Mouse (Mus musculus): ENCODE results near the gene D10Wsu102e. TPM values are rescaled to one million over a fixed set of nuclear protein-coding genes. Genes with fewer than 3 reads are reported as not detected.
"Not testable (repeated sequence)": the region's sequence is repeated elsewhere in the genome, so short reads cannot be mapped to it uniquely, and the experiment has no call there.

Gene D10Wsu102e
- polyA plus RNA-seq, 1 experiment from 2014 or later: 0.18 TPM

DNA sequence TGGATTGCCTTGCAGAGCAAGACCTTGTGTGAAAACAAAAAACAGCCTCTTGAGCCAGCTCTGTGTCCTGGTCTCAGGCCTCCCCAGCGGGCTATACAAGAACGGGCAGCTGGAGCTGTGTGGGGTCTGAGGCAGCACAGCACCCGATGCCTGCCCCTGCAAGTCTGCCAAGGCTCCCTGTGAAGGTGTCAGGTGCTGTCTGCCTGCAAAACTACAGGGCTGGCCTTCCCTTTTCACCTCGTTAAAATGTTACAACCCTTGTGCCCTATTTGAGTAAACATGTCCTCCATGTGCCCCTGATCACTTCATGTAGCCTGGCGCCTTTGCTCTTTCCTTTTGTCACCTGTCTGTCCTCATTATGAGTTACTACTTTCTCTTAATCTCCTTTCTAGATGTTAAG is 8.9 kb downstream of the D10Wsu102e start:
- 75% methylated on average over 5 of the region's 5 CpGs for WGBS (ENCODE audit: insufficient replicate concordance)
- no peak for ATAC-seq (ENCODE audit: insufficient read depth)
- no peak overlapping the region for H3K4me2 ChIP-seq
- no peaks in the 10 kb centered on the region for H3K27me3 ChIP-seq
- peaks cover 70% of the 10 kb centered on the region for H3K36me3 ChIP-seq (replicated peaks)
- H3K27ac ChIP-seq (replicated peaks): no peak overlapping the region
- no peaks in the 10 kb centered on the region for H3K9me3 ChIP-seq (replicated peaks)
- H3K4me3 ChIP-seq (replicated peaks): no peak overlapping the region
- no peak overlapping the region for H3K9ac ChIP-seq
- no peaks in the 10 kb centered on the region for H3K4me1 ChIP-seq (replicated peaks)

GRCm38 (mm10) chr10:83374045-83374656 is 14.1 kb downstream of the D10Wsu102e start:
- no peaks in the 10 kb centered on the region for H3K9me3 ChIP-seq (replicated peaks)
- H3K27me3 ChIP-seq: no peaks in the 10 kb centered on the region
- no peak overlapping the region for H3K4me2 ChIP-seq
- H3K9ac ChIP-seq: no peak overlapping the region
- ATAC-seq (ENCODE audit: insufficient read depth): no peak
- peaks cover 31% of the 10 kb centered on the region for H3K36me3 ChIP-seq (replicated peaks)
- WGBS (ENCODE audit: insufficient replicate concordance): 80% methylated on average over 3 of the region's 3 CpGs
- H3K4me1 ChIP-seq (replicated peaks): no peaks in the 10 kb centered on the region
- H3K4me3 ChIP-seq (replicated peaks): no peak overlapping the region
- no peak overlapping the region for H3K27ac ChIP-seq (replicated peaks)

DNA sequence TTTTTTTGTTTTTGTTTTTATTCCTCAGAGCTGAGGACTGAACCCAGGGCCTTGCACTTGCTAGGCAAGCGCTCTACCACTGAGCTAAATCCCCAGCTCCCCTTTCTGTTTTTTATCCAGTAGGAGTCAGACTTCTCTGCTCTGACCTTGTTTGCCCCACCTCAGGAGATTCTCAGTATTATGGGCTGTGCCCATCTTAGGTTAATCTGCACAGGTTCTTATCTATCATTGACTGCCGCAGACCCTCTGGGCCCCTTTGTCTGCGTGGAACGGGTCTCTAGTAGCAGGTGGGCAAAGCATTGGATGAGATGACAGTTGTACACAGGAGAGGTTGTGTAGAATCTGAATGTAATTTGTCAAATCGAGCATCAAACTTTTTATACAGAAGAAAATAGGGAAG is 15.4 kb downstream of the D10Wsu102e start:
- ATAC-seq (ENCODE audit: insufficient read depth); H3K9ac ChIP-seq; H3K4me2 ChIP-seq; H3K4me3 ChIP-seq (replicated peaks); H3K9me3 ChIP-seq (replicated peaks); H3K27me3 ChIP-seq; H3K27ac ChIP-seq (replicated peaks); H3K4me1 ChIP-seq (replicated peaks): not testable (repeated sequence)
- peaks cover 27% of the 10 kb centered on the region for H3K36me3 ChIP-seq (replicated peaks)
- 55% methylated on average over 5 of the region's 5 CpGs for WGBS (ENCODE audit: insufficient replicate concordance)

DNA sequence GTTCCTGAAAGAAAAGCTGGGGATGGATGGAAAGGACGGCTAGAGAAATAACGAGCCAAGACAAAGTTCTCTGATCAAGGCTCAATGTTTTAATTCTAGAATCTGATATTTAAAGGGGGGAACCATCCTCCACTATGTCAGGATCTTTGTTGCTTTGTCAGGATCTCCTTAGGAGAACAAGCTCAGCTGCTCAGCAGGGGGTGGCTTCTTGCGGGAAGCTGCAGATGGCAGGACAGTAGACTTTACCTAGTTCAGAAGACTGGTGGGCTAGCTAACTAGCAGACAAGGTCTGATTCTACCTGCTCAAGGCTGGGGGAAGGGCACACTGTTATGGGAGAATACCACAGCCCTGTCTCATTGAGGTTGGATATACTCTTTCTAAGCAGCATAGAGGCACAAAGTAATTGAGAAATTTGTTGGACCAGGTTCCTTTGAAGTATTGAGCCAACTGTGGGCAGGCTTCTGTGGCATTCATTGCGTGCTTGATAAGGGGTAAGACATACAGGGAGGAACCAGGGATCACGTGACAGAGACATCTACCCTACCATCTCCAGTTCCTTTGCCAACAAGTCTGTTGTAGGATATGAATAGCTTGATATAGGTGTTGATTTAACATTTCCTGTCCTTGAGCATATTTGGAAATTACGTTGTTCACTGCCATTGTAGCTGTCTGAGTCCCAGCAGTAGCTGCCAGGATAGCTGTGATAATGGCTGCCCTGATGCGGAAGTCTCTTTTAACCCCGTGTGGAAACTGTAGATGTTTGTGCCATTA is 17.1 kb downstream of the D10Wsu102e start:
- H3K36me3 ChIP-seq (replicated peaks): peaks cover 14% of the 10 kb centered on the region
- H3K4me3 ChIP-seq (replicated peaks): no peak overlapping the region
- no peak overlapping the region for H3K9ac ChIP-seq
- H3K4me1 ChIP-seq (replicated peaks): no peaks in the 10 kb centered on the region
- WGBS (ENCODE audit: insufficient replicate concordance): 76% methylated on average over 8 of the region's 8 CpGs
- no peak overlapping the region for H3K27ac ChIP-seq (replicated peaks)
- H3K9me3 ChIP-seq (replicated peaks): no peaks in the 10 kb centered on the region
- no peaks in the 10 kb centered on the region for H3K27me3 ChIP-seq
- no peak for ATAC-seq (ENCODE audit: insufficient read depth)
- no peak overlapping the region for H3K4me2 ChIP-seq

DNA sequence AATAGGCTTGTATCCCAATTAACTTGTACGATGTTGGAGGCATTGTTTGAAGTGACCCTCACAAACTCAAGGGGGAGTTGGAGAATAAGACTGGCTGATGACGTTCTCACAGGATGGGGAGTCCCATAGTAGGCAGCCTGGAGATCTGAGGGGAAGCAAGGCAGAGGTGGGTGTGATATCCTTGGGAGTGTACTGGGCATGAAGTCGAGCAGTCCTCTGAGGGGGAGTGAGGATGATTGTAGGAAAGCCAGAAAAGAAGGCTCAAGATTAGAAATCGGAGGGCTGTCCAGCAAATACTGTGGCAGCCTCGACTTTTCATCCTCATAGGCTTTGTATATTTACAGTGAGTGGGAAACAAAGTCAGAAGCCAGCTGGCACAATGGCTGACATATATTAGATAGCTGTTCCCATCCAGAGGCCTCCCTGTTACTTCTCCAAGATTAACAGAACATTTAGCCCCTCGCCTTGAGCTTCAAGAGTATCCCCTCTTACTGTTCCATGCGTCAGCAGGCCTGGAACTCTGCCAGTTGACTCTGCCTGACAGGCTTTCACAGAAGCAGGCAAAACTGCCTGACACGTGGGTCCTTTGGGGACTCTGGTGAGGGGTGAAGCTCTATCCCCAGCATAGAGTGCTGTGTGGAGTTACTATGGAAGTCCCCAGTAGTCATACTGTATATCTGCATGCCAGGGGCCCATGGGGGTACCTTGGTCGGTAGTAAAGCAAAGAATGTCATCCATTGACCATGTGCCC is 18.2 kb downstream of the D10Wsu102e start:
- H3K9ac ChIP-seq: no peak overlapping the region
- no peak for ATAC-seq (ENCODE audit: insufficient read depth)
- H3K27me3 ChIP-seq: no peaks in the 10 kb centered on the region
- H3K27ac ChIP-seq (replicated peaks): no peak overlapping the region
- WGBS (ENCODE audit: insufficient replicate concordance): 66% methylated on average over 9 of the region's 9 CpGs
- H3K4me1 ChIP-seq (replicated peaks): no peaks in the 10 kb centered on the region
- H3K36me3 ChIP-seq (replicated peaks): peaks cover 10% of the 10 kb centered on the region
- no peak overlapping the region for H3K4me3 ChIP-seq (replicated peaks)
- H3K9me3 ChIP-seq (replicated peaks): no peaks in the 10 kb centered on the region
- H3K4me2 ChIP-seq: no peak overlapping the region

DNA sequence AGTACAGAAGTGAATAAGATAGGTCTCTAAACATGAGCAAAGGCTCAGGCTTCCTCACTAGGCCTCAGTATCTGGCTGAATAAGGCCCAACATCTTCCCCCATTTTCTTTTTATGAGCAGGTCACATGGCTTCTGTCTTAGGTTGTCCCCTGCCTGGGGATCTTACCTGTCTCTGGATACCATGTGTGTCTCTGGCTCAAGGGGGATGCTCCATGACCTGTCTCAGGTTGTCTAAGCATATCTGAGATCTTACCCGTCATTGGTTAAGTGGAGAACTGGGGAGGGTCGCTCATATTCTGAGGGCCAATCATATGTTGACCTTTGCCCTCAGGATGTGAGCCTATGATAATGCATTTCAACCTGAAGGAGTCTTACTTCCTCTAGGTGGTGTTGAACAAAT is 20.5 kb downstream of the D10Wsu102e start:
- Histone ChIP-seq H3K4me1 (replicated peaks) (peaks cover 19% of the 10 kb centered on the region), H3K27me3 (no peaks in the 10 kb centered on the region), H3K9ac (no peak overlapping the region), H3K27ac (replicated peaks) (no peak overlapping the region), H3K36me3 (replicated peaks) (no peaks in the 10 kb centered on the region; the same call in 1 of the 2 replicates), H3K9me3 (replicated peaks) (no peaks in the 10 kb centered on the region), H3K4me2 (no peak overlapping the region), H3K4me3 (replicated peaks) (no peak overlapping the region)
- ATAC-seq (ENCODE audit: insufficient read depth): no peak
- 78% methylated on average over 2 of the region's 2 CpGs for WGBS (ENCODE audit: insufficient replicate concordance)

DNA sequence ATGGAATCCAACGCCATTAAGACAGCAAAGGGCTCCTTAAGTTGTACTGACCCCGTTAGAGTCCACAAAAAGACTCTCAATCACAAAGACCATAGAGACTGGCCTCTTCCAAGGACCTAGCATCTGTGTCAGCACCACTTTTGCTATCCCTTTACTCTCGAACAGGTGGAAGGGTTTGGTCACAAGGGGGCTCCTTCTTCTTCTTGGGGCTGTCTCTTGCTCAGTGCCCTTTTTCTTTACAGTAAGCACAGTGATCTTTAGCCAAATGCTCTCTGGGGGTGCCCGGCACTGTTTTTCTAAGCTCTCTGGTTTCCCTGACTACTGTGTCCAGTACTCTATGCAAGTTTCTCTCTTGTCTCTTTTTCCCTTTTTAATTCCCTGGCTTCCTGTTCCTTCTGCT is 22.5 kb downstream of the D10Wsu102e start:
- Histone ChIP-seq H3K27me3 (no peaks in the 10 kb centered on the region), H3K4me2 (no peak overlapping the region), H3K36me3 (replicated peaks) (no peaks in the 10 kb centered on the region; the same call in 1 of the 2 replicates), H3K9ac (no peak overlapping the region), H3K4me1 (replicated peaks) (peaks cover 19% of the 10 kb centered on the region), H3K27ac (replicated peaks) (no peak overlapping the region), H3K9me3 (replicated peaks) (no peaks in the 10 kb centered on the region), H3K4me3 (replicated peaks) (no peak overlapping the region)
- 72% methylated on average over 4 of the region's 4 CpGs for WGBS (ENCODE audit: insufficient replicate concordance)
- ATAC-seq (ENCODE audit: insufficient read depth): no peak

DNA sequence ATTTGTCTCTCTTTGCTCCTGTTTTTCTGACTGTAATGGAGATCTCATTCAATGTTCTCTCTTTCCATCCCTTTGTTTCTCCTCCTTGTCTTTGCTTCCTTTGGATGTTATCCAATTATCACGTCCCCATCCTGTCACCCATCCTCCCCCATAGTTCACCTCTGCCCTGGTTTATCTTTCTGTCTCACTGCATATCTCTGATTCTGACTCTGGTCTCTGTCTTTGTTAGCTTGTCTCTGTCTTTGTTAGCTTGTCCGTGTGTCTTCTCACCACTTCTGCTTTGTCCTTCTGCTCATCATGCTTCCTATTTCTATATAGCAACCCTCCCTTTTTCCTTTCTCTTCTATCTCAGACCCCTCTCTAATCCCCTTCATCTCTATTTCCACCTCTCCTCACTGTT is 23.0 kb downstream of the D10Wsu102e start:
- H3K4me2 ChIP-seq: no peak overlapping the region
- no peak overlapping the region for H3K9ac ChIP-seq
- H3K4me3 ChIP-seq (replicated peaks): no peak overlapping the region
- no peak for ATAC-seq (ENCODE audit: insufficient read depth)
- 39% methylated on average over 2 of the region's 2 CpGs for WGBS (ENCODE audit: insufficient replicate concordance)
- H3K4me1 ChIP-seq (replicated peaks): peaks cover 19% of the 10 kb centered on the region
- H3K9me3 ChIP-seq (replicated peaks): no peaks in the 10 kb centered on the region
- H3K27ac ChIP-seq (replicated peaks): no peak overlapping the region
- H3K36me3 ChIP-seq (replicated peaks): no peaks in the 10 kb centered on the region; the same call in 1 of the 2 replicates
- no peaks in the 10 kb centered on the region for H3K27me3 ChIP-seq

DNA sequence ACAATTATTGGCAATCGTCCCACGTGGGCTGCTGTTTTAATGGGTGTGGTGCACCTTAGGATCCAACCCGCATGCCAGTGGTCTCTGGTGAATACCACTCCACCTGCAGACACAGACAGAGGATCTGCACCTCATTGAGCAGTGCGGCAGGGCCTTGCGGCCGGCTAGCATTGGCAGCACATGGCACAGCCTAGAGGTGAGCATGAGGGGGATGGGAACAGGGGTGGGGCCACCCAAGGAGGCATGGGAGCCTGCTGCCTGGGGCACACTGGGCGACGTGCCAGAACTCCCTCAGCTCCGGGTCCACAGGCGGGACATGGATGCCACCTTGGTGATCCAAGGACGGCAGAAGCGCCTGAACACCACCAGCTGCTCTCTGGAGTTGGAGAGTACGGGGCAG is 23.8 kb downstream of the D10Wsu102e start:
- no peaks in the 10 kb centered on the region for H3K9me3 ChIP-seq (replicated peaks)
- H3K9ac ChIP-seq: no peak overlapping the region
- 0 out of 2 replicates have a peak overlapping the region, but pooled peaks have one; percentile 3 for H3K27ac ChIP-seq (replicated peaks)
- no peak for ATAC-seq (ENCODE audit: insufficient read depth)
- peak overlapping the region; percentile 37 for H3K4me2 ChIP-seq
- peaks cover 19% of the 10 kb centered on the region for H3K4me1 ChIP-seq (replicated peaks)
- H3K4me3 ChIP-seq (replicated peaks): peak overlapping the region; percentile 18; the same call in 1 of the 2 replicates
- WGBS (ENCODE audit: insufficient replicate concordance): 85% methylated on average over 13 of the region's 13 CpGs
- no peaks in the 10 kb centered on the region; the same call in 1 of the 2 replicates for H3K36me3 ChIP-seq (replicated peaks)
- no peaks in the 10 kb centered on the region for H3K27me3 ChIP-seq

GRCm38 (mm10) chr10:83384456-83385215 is 24.6 kb downstream of the D10Wsu102e start:
- Histone ChIP-seq H3K27me3 (no peaks in the 10 kb centered on the region), H3K9ac (no peak overlapping the region; the same call in 1 of the 2 replicates), H3K4me2 (peak overlapping the region; percentile 37), H3K9me3 (replicated peaks) (no peaks in the 10 kb centered on the region), H3K4me3 (replicated peaks) (peak overlapping the region; percentile 18), H3K27ac (replicated peaks) (0 out of 2 replicates have a peak overlapping the region, but pooled peaks have one; percentile 2), H3K4me1 (replicated peaks) (peaks cover 19% of the 10 kb centered on the region), H3K36me3 (replicated peaks) (no peaks in the 10 kb centered on the region; the same call in 1 of the 2 replicates)
- ATAC-seq (ENCODE audit: insufficient read depth): peak; percentile 70
- WGBS (ENCODE audit: insufficient replicate concordance): 43% methylated on average over 8 of the region's 8 CpGs
